Mouse (Mus musculus) lung, embryonic 15.5 days (tissue): ENCODE measurements around the gene Il23r. TPM values are rescaled to one million over a fixed set of nuclear protein-coding genes. Genes with fewer than 3 reads are reported as not detected.

Experiments used
- ATAC-seq: fragments of 200-750 bp; cut with Nextera tagmentation; 2 replicates; pipeline ENCODE4 v1.8.0; 2017; ENCODE audit warnings: moderate number of reproducible peaks, borderline replicate concordance; ENCODE audit not compliant: low FRiP score, low TSS enrichment; ENCODE audit errors: extremely low read depth
- H3K27ac ChIP-seq: fragments of 300-500 bp; sonication (generic); 2 replicates; pipeline ENCODE4 v1.5.1; 2015; ENCODE audit warnings: moderate library complexity, mild to moderate bottlenecking, inconsistent platforms
- H3K27me3 ChIP-seq: fragments of 300-500 bp; sonication (generic); 2 replicates; pipeline ENCODE4 v1.6.1; 2015; ENCODE audit warnings: inconsistent platforms
- H3K36me3 ChIP-seq: fragments of 300-500 bp; sonication (generic); 2 replicates; pipeline ENCODE4 v1.6.1; 2015; ENCODE audit warnings: inconsistent platforms
- H3K4me1 ChIP-seq: fragments of 300-500 bp; sonication (generic); 2 replicates; pipeline ENCODE4 v1.6.1; 2015; ENCODE audit warnings: inconsistent platforms
- H3K4me2 ChIP-seq: fragments of 300-500 bp; sonication (generic); 2 replicates; pipeline ENCODE4 v1.6.1; 2015; ENCODE audit warnings: inconsistent platforms, mild to moderate bottlenecking, moderate library complexity
- H3K4me3 ChIP-seq: fragments of 300-500 bp; sonication (generic); 2 replicates; pipeline ENCODE4 v1.5.1; 2015; ENCODE audit warnings: mild to moderate bottlenecking, inconsistent platforms
- H3K9ac ChIP-seq: fragments of 300-500 bp; sonication (generic); 2 replicates; pipeline ENCODE4 v1.6.1; 2015; ENCODE audit warnings: inconsistent platforms
- H3K9me3 ChIP-seq: fragments of 300-500 bp; sonication (generic); 2 replicates; pipeline ENCODE4 v1.6.1; 2016; ENCODE audit warnings: inconsistent platforms
- WGBS: fragments of 180-500 bp; shearing (Covaris S2); methylation state at CpG from one replicate; pipeline ENCODE4 v1.1.7; 2015; 5-methylcytosine and 5-hydroxymethylcytosine counted together
- polyA plus RNA-seq: library from polyadenylated mRNA; unstranded; fragments of >200 nt; fragmentation: Nextera tagmentation; extraction: Ambion mirVana; gene quantifications from 2 replicates; pipeline ENCODE4 v1.2.1, GENCODE M21; 2015

Gene Il23r
- polyA plus RNA-seq, 1 experiment from 2014 or later: not detected

DNA sequence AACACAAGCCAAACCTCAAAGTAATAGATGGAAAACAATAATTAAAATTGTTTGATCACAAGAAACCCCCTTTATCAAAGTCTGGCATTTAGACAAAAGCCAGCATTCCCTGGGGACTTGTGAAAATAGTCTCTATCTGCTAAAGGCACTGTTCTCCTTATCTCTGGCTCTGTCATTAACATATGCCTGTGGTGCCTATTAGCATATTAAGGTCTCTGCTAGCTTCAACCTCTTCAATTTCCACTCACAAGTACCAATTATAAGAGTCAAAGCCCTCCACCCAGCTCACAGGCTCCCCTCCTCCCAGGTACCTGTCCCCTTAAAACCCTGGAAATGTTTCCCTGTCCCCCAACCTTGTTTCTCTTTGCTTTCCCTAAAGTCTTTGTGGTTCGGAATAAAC, 20.4 kb downstream of the Il23r start:
- H3K4me1 ChIP-seq: no peaks in the 10 kb centered on the region
- H3K9me3 ChIP-seq: no peaks in the 10 kb centered on the region
- H3K27ac ChIP-seq: no peak overlapping the region
- no peak overlapping the region for H3K9ac ChIP-seq
- 25% methylated on average over 1 of the region's 1 CpGs for WGBS
- H3K27me3 ChIP-seq: no peaks in the 10 kb centered on the region
- H3K4me2 ChIP-seq: no peak overlapping the region
- ATAC-seq: no peak
- no peak overlapping the region for H3K4me3 ChIP-seq
- no peaks in the 10 kb centered on the region for H3K36me3 ChIP-seq

DNA sequence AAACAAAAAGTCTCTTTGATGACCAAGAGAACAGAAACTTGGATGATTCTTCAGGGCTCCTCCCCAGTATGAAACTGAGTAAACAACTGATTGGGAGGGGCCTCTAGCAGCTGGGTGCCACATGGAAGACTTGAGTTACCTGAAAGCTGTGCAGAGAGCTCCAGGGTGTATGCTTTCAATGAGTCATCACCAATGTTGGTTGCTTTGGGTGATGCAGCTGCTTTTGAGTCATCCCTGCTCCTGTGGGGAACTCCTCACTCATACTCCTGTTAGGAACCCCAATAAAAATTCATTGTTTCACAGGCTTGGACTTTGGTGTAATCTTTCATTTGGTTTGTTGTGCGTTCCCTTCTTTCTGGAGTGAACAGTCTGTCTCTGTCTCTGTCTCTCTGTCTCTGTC, 32.2 kb downstream of the Il23r start:
- Histone ChIP-seq H3K4me2 (no peak overlapping the region), H3K4me1 (no peaks in the 10 kb centered on the region), H3K9ac (no peak overlapping the region), H3K9me3 (no peaks in the 10 kb centered on the region), H3K27ac (no peak overlapping the region), H3K36me3 (no peaks in the 10 kb centered on the region), H3K4me3 (no peak overlapping the region), H3K27me3 (no peaks in the 10 kb centered on the region)
- WGBS: 100% methylated on average over 1 of the region's 1 CpGs
- ATAC-seq: no peak

GRCm38 (mm10) chr6:67451330-67451729, 40.3 kb downstream of the Il23r start:
- Histone ChIP-seq H3K4me1 (no peaks in the 10 kb centered on the region), H3K9me3 (no peaks in the 10 kb centered on the region), H3K27me3 (no peaks in the 10 kb centered on the region), H3K36me3 (no peaks in the 10 kb centered on the region), H3K4me3 (no peak overlapping the region), H3K9ac (no peak overlapping the region), H3K4me2 (no peak overlapping the region), H3K27ac (no peak overlapping the region)
- no peak for ATAC-seq
- 42% methylated on average over 5 of the region's 5 CpGs for WGBS

GRCm38 (mm10) chr6:67445866-67446265, 45.8 kb downstream of the Il23r start:
- no peak overlapping the region for H3K4me2 ChIP-seq
- no peak overlapping the region for H3K27ac ChIP-seq
- H3K4me1 ChIP-seq: no peaks in the 10 kb centered on the region
- H3K27me3 ChIP-seq: no peaks in the 10 kb centered on the region
- H3K36me3 ChIP-seq: no peaks in the 10 kb centered on the region
- WGBS: 75% methylated on average over 1 of the region's 1 CpGs
- no peak overlapping the region for H3K4me3 ChIP-seq
- no peak overlapping the region for H3K9ac ChIP-seq
- ATAC-seq: no peak
- no peaks in the 10 kb centered on the region for H3K9me3 ChIP-seq

DNA sequence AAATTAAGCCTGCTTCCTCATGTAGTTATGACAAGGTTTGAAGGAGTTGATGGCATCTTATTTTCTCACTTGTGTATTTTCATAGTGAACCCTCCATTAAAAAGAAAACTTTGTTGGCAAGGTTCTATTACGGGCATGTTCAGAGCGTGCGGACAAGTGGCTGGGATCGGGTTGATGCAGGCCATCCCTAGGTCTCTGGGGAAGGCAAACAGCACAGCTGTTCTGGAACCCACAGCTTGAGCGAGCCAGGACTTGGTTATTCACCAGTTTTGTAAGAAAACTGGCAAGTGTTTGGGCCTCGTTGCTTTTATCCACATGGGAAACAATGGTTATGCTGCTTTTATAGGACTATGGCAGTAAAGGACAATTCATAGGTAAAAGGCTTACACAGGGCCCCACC, 48.5 kb downstream of the Il23r start:
- no peak overlapping the region for H3K9ac ChIP-seq
- H3K27ac ChIP-seq: no peak overlapping the region
- 82% methylated on average over 6 of the region's 6 CpGs for WGBS
- ATAC-seq: no peak
- no peaks in the 10 kb centered on the region for H3K9me3 ChIP-seq
- no peaks in the 10 kb centered on the region for H3K27me3 ChIP-seq
- H3K4me3 ChIP-seq: no peak overlapping the region
- H3K4me1 ChIP-seq: no peaks in the 10 kb centered on the region
- H3K4me2 ChIP-seq: no peak overlapping the region
- no peaks in the 10 kb centered on the region for H3K36me3 ChIP-seq

- Histone ChIP-seq H3K9me3 (no peaks in the 10 kb centered on the region), H3K9ac (no peak overlapping the region), H3K36me3 (no peaks in the 10 kb centered on the region), H3K4me2 (no peak overlapping the region), H3K27me3 (no peaks in the 10 kb centered on the region), H3K4me1 (no peaks in the 10 kb centered on the region), H3K4me3 (no peak overlapping the region), H3K27ac (no peak overlapping the region)
- no peak for ATAC-seq
- WGBS: 17% methylated on average over 3 of the region's 3 CpGs
Measured at GRCm38 (mm10) chr6:67437814-67438385, 53.8 kb downstream of the Il23r start.

DNA sequence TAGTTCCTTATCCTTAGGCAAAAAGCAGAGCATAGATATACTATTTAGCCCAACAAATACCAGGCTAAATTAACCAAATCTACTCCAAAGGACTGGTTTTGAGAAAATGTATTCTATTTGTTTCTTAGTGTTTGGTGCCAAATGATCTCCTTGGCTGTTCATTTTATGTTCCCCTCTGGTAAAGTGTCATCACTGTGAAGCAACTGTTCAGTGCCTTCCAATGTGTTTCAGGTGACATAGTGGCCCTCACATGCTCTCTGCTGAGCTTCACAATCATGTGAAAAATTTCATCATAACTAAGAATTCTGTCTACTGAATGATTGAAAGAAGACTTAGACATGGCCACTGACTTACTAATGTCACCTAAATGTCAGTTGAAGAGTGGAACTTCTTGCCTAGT, 54.6 kb downstream of the Il23r start:
- H3K36me3 ChIP-seq: no peaks in the 10 kb centered on the region
- no peak overlapping the region for H3K27ac ChIP-seq
- H3K27me3 ChIP-seq: no peaks in the 10 kb centered on the region
- H3K4me2 ChIP-seq: no peak overlapping the region
- ATAC-seq: no peak
- H3K4me1 ChIP-seq: no peaks in the 10 kb centered on the region
- no peak overlapping the region for H3K9ac ChIP-seq
- H3K9me3 ChIP-seq: no peaks in the 10 kb centered on the region
- no peak overlapping the region for H3K4me3 ChIP-seq

- Histone ChIP-seq H3K4me3 (no peak overlapping the region), H3K4me2 (no peak overlapping the region), H3K27me3 (no peaks in the 10 kb centered on the region), H3K36me3 (no peaks in the 10 kb centered on the region), H3K9me3 (no peaks in the 10 kb centered on the region), H3K9ac (no peak overlapping the region), H3K4me1 (no peaks in the 10 kb centered on the region), H3K27ac (no peak overlapping the region)
- WGBS: 65% methylated on average over 2 of the region's 2 CpGs
- ATAC-seq: no peak
Measured at GRCm38 (mm10) chr6:67436295-67436694, 55.4 kb downstream of the Il23r start.

DNA sequence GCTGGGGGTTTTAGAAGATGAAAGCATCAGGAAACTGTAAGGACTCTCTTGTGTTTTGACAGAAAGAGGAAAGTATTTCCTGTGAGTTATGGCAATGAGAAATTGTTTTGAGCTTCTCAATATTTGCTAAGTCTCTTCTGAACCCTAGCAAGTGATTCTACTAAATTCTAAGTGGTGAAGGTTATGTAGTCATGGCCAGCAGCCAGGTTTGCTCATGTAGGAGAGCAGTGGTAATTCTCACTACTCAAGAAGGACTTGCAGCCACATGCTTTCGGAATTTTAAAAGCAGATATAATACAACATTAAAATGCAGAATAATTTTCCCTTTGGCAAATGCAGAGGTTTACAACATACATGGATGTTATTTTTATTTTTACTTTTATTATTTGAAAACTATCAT, 55.9 kb downstream of the Il23r start:
- no peak overlapping the region for H3K27ac ChIP-seq
- no peak overlapping the region for H3K4me2 ChIP-seq
- H3K9ac ChIP-seq: no peak overlapping the region
- H3K9me3 ChIP-seq: no peaks in the 10 kb centered on the region
- no peaks in the 10 kb centered on the region for H3K4me1 ChIP-seq
- H3K4me3 ChIP-seq: no peak overlapping the region
- ATAC-seq: no peak
- no peaks in the 10 kb centered on the region for H3K27me3 ChIP-seq
- 66% methylated on average over 1 of the region's 1 CpGs for WGBS
- H3K36me3 ChIP-seq: no peaks in the 10 kb centered on the region

DNA sequence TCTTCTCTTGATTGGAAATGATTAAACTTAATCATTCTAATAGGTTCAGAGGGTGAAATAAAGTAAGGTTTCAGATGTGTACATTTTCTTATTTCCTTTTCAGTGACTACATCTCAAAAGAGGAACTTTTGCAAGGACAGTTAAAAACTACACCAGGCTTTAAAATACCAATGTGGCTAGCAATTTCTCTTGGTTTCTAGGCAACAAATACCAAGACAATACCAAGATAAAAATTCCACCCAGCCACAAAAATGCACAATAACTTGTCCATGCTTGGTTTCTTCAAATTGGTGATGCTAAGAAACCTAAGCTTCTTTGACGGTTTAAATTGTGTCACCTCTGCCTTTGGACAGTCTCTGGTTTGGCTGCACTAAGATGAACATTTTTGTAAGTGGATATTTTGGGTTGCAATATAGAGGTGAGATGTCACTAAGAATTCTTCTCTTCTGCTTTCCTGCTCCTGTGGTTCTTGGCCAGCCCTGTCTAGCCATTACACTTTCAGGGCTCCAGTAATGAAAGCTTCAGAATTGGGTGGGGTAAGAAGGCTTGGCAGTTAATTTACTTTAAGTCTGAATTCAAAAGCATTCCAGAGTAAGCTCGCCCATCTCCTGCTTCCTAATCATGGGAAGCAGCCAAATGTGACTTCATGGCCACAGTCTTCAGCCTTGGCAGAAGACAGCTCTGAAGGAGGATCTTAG, 56.8 kb downstream of the Il23r start:
- Histone ChIP-seq H3K27ac (no peak overlapping the region), H3K9me3 (no peaks in the 10 kb centered on the region), H3K4me2 (no peak overlapping the region), H3K4me3 (no peak overlapping the region), H3K9ac (no peak overlapping the region), H3K27me3 (no peaks in the 10 kb centered on the region), H3K4me1 (no peaks in the 10 kb centered on the region), H3K36me3 (no peaks in the 10 kb centered on the region)
- 38% methylated on average over 2 of the region's 2 CpGs for WGBS
- ATAC-seq: no peak

DNA sequence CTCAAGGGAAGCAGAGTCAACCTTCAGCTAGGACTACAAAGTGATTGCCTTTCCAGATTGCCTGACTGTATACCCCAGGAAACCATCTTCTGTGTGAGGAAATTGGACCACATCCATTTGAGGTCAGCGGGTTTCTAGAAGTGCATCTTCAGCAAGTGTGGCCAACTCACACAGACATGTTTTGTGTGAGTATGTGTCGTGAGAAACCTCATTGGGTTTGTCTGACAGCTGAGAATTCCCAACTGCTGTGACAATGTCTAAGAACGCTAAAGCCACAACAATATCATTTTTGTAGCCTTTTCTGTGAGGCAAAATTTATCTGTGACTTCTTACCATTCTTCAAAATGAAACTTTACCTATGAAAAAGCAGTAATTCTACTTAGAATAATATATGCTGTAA, 59.8 kb downstream of the Il23r start:
- no peaks in the 10 kb centered on the region for H3K4me1 ChIP-seq
- H3K4me3 ChIP-seq: no peak overlapping the region
- WGBS: 46% methylated on average over 3 of the region's 3 CpGs
- H3K9me3 ChIP-seq: no peaks in the 10 kb centered on the region
- H3K36me3 ChIP-seq: no peaks in the 10 kb centered on the region
- H3K4me2 ChIP-seq: no peak overlapping the region
- no peak overlapping the region for H3K9ac ChIP-seq
- H3K27me3 ChIP-seq: no peaks in the 10 kb centered on the region
- no peak for ATAC-seq
- no peak overlapping the region for H3K27ac ChIP-seq

- no peaks in the 10 kb centered on the region for H3K9me3 ChIP-seq
- ATAC-seq: no peak
- no peak overlapping the region for H3K4me2 ChIP-seq
- H3K27ac ChIP-seq: no peak overlapping the region
- WGBS: 79% methylated on average over 5 of the region's 5 CpGs
- no peak overlapping the region for H3K9ac ChIP-seq
- no peak overlapping the region for H3K4me3 ChIP-seq
- no peaks in the 10 kb centered on the region for H3K36me3 ChIP-seq
- no peaks in the 10 kb centered on the region for H3K4me1 ChIP-seq
- no peaks in the 10 kb centered on the region for H3K27me3 ChIP-seq
Measured at GRCm38 (mm10) chr6:67421761-67422160, 69.9 kb downstream of the Il23r start.

DNA sequence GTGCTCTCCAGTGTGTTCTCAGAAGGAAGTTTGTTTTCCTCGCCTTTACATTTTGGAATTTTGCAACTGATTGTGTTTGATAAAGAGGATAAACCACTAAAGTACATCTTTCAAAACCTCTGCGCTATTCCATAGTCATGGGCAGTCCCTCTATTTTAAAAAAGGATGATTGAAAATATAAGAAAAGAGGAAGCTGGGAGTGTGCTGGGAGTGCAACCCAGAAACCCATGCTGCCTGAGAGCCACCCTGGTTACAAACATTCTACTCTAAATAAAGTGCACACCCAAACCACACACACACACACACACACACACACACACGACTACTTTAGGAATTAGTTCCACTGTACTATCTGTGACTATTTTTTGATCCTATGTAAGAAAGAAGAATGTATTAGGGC, 75.1 kb downstream of the Il23r start:
- Histone ChIP-seq H3K27ac (no peak overlapping the region), H3K9ac (no peak overlapping the region), H3K4me3 (no peak overlapping the region), H3K27me3 (no peaks in the 10 kb centered on the region), H3K4me1 (no peaks in the 10 kb centered on the region), H3K9me3 (no peaks in the 10 kb centered on the region), H3K4me2 (no peak overlapping the region), H3K36me3 (no peaks in the 10 kb centered on the region)
- no peak for ATAC-seq
- WGBS: 73% methylated on average over 3 of the region's 3 CpGs
